Mouse (Mus musculus) hindbrain, embryonic 11.5 days (tissue): Measurements from ENCODE around the gene Mrpl38. TPM values are rescaled to one million over a fixed set of nuclear protein-coding genes. Genes with fewer than 3 reads are reported as not detected.

ENCODE experiments used
- ATAC-seq: fragments of 200-750 bp; cut with Nextera tagmentation; 2 replicates; pipeline ENCODE4 v1.8.0; 2017; ENCODE audit warnings: mild to moderate bottlenecking, moderate TSS enrichment, moderate library complexity; ENCODE audit not compliant: low FRiP score
- DNase-seq: peaks from one replicate; pipeline ENCODE4 v3.0.0-alpha.2; 2015; ENCODE audit warnings: low spot score
- H3K27ac ChIP-seq: fragments of 300-500 bp; sonication (generic); 2 replicates; pipeline ENCODE4 v1.5.1; 2014; ENCODE audit warnings: mild to moderate bottlenecking, low read depth, low read length
- H3K27me3 ChIP-seq: fragments of 300-500 bp; sonication (generic); 2 replicates; pipeline ENCODE4 v1.6.1; 2014; ENCODE audit warnings: mild to moderate bottlenecking, low read length, moderate library complexity, mixed read lengths; ENCODE audit not compliant: control insufficient read depth, insufficient read depth
- H3K36me3 ChIP-seq: fragments of 300-500 bp; sonication (generic); 2 replicates; pipeline ENCODE4 v1.6.1; 2014; ENCODE audit warnings: mild to moderate bottlenecking, low read length, moderate library complexity, mixed read lengths; ENCODE audit not compliant: control insufficient read depth, insufficient read depth
- H3K4me1 ChIP-seq: fragments of 300-500 bp; sonication (generic); replicated peaks from 2 replicates; pipeline ENCODE4 v1.6.1; 2014; ENCODE audit warnings: low read length, mixed read lengths; ENCODE audit not compliant: control insufficient read depth, insufficient read depth
- H3K4me2 ChIP-seq: fragments of 300-500 bp; sonication (generic); replicated peaks from 2 replicates; pipeline ENCODE4 v1.6.1; 2014; ENCODE audit warnings: mild to moderate bottlenecking, low read depth, low read length
- H3K4me3 ChIP-seq: fragments of 300-500 bp; sonication (generic); 2 replicates; pipeline ENCODE4 v1.5.1; 2014; ENCODE audit warnings: low read depth, low read length
- H3K9ac ChIP-seq: fragments of 300-500 bp; sonication (generic); 2 replicates; pipeline ENCODE4 v1.6.1; 2014; ENCODE audit warnings: low read depth, low read length
- H3K9me3 ChIP-seq: fragments of 300-500 bp; sonication (generic); 2 replicates; pipeline ENCODE4 v1.6.1; 2016; ENCODE audit warnings: low read length; ENCODE audit not compliant: control insufficient read depth
- WGBS: fragments of 180-500 bp; shearing (Covaris S2); extraction: QIAGEN DNeasy Blood & Tissue Kit; methylation state at CpG from one replicate; pipeline ENCODE4 v1.1.7; 2014; 5-methylcytosine and 5-hydroxymethylcytosine counted together
- polyA plus RNA-seq: library from polyadenylated mRNA; unstranded; fragments of >200 nt; fragmentation: Nextera tagmentation; extraction: Ambion mirVana; gene quantifications from 2 replicates; pipeline ENCODE4 v1.2.1, GENCODE M21; 2014

Mrpl38 gene
- polyA plus RNA-seq, 1 experiment from 2014 or later: 93.2 TPM

- Histone ChIP-seq H3K4me2 (peak overlapping the region; percentile 25), H3K36me3 (no peaks in the 10 kb centered on the region), H3K27ac (no peak overlapping the region), H3K9ac (no peak overlapping the region), H3K27me3 (peaks cover 54% of the 10 kb centered on the region), H3K9me3 (no peaks in the 10 kb centered on the region), H3K4me3 (peak overlapping the region; percentile 21), H3K4me1 (peaks cover 8% of the 10 kb centered on the region)
- ATAC-seq: no peak
- DNase-seq: peak; percentile 34
- WGBS: 4% methylated on average over 22 of the region's 35 CpGs
These were observed 28.5 kb downstream of the Mrpl38 start for GRCm38 (mm10) chr11:116110131-116110530.

GRCm38 (mm10) chr11:116109441-116110081 lies 29.1 kb downstream of the Mrpl38 start:
- peak overlapping the region; percentile 25 for H3K4me2 ChIP-seq
- peaks cover 8% of the 10 kb centered on the region for H3K4me1 ChIP-seq
- peak overlapping the region; percentile 21 for H3K4me3 ChIP-seq
- H3K27me3 ChIP-seq: peaks cover 54% of the 10 kb centered on the region
- no peak for ATAC-seq
- no peak overlapping the region for H3K27ac ChIP-seq
- DNase-seq: peak; percentile 55
- 3% methylated on average over 66 of the region's 70 CpGs for WGBS
- no peak overlapping the region for H3K9ac ChIP-seq
- no peaks in the 10 kb centered on the region for H3K9me3 ChIP-seq
- H3K36me3 ChIP-seq: no peaks in the 10 kb centered on the region

- Histone ChIP-seq H3K4me3 (no peak overlapping the region), H3K27me3 (peaks cover 54% of the 10 kb centered on the region), H3K9me3 (no peaks in the 10 kb centered on the region), H3K4me1 (peaks cover 10% of the 10 kb centered on the region), H3K36me3 (no peaks in the 10 kb centered on the region), H3K4me2 (no peak overlapping the region), H3K9ac (no peak overlapping the region), H3K27ac (no peak overlapping the region)
- 6% methylated on average over 23 of the region's 23 CpGs for WGBS
- DNase-seq (peak; percentile 38), ATAC-seq (no peak)
These were observed 30.1 kb downstream of the Mrpl38 start for GRCm38 (mm10) chr11:116108464-116109137.

- ATAC-seq (no peak), DNase-seq (peak; percentile 41)
- Histone ChIP-seq H3K4me1 (peaks cover 13% of the 10 kb centered on the region), H3K9ac (no peak overlapping the region), H3K4me3 (no peak overlapping the region), H3K36me3 (no peaks in the 10 kb centered on the region), H3K27me3 (peaks cover 54% of the 10 kb centered on the region), H3K9me3 (no peaks in the 10 kb centered on the region), H3K27ac (no peak overlapping the region), H3K4me2 (no peak overlapping the region)
- 7% methylated on average over 19 of the region's 19 CpGs for WGBS
These were observed 30.8 kb downstream of the Mrpl38 start for GRCm38 (mm10) chr11:116107777-116108285.

- Histone ChIP-seq H3K4me2 (no peak overlapping the region), H3K9me3 (no peaks in the 10 kb centered on the region), H3K36me3 (no peaks in the 10 kb centered on the region), H3K27ac (no peak overlapping the region), H3K9ac (no peak overlapping the region), H3K4me3 (no peak overlapping the region), H3K27me3 (peaks cover 54% of the 10 kb centered on the region), H3K4me1 (peaks cover 15% of the 10 kb centered on the region)
- ATAC-seq: no peak
- WGBS: 18% methylated on average over 14 of the region's 14 CpGs
- DNase-seq: no peak
These were observed 31.5 kb downstream of the Mrpl38 start for GRCm38 (mm10) chr11:116106963-116107776.

- Histone ChIP-seq H3K4me1 (peaks cover 18% of the 10 kb centered on the region), H3K27me3 (peaks cover 49% of the 10 kb centered on the region), H3K4me3 (no peak overlapping the region), H3K9me3 (no peaks in the 10 kb centered on the region), H3K36me3 (no peaks in the 10 kb centered on the region), H3K27ac (no peak overlapping the region), H3K9ac (0 out of 2 replicates have a peak overlapping the region, but pooled peaks have one; percentile 19), H3K4me2 (peak overlapping the region; percentile 29)
- ATAC-seq (peak; percentile 36; the same call in 1 of the 2 replicates), DNase-seq (peak; percentile 52)
- WGBS: 25% methylated on average over 32 of the region's 32 CpGs
These were observed 32.3 kb downstream of the Mrpl38 start for GRCm38 (mm10) chr11:116106154-116106962.

GRCm38 (mm10) chr11:116105065-116105464 lies 33.6 kb downstream of the Mrpl38 start:
- ATAC-seq: no peak
- no peaks in the 10 kb centered on the region for H3K9me3 ChIP-seq
- no peak overlapping the region for H3K9ac ChIP-seq
- peaks cover 18% of the 10 kb centered on the region for H3K4me1 ChIP-seq
- H3K36me3 ChIP-seq: no peaks in the 10 kb centered on the region
- no peak overlapping the region for H3K4me2 ChIP-seq
- no peak overlapping the region for H3K4me3 ChIP-seq
- peaks cover 40% of the 10 kb centered on the region for H3K27me3 ChIP-seq
- DNase-seq: no peak
- no peak overlapping the region for H3K27ac ChIP-seq
- WGBS: 88% methylated on average over 2 of the region's 2 CpGs
